Mouse (Mus musculus): Measurements from ENCODE around the gene Resp18.

- TF ChIP-seq CTCF (IDR thresholded peaks at IDR 0.05; ENCODE audit: control insufficient read depth, insufficient read depth, low read length) (no peak), POLR2A (IDR thresholded peaks at IDR 0.05; ENCODE audit: borderline replicate concordance, control insufficient read depth, low read depth, low read length) (no peak)
These were observed 38.6 kb downstream of the Resp18 start for GRCm38 (mm10) chr1:75239591-75239990.

All from bone marrow, adult 2 months (tissue).